Mouse (Mus musculus) ovary, postnatal 36 days (tissue): Measurements from ENCODE around the gene Aup1.

ENCODE experiments used
- DNase-seq: peaks from one replicate; pipeline ENCODE4 v3.0.0; 2022; ENCODE audit warnings: low spot score, mixed read lengths

Aup1 gene

GRCm38 (mm10) chr6:83031111-83031510 is 23.2 kb upstream of the Aup1 start:
- DNase-seq = no peak

- no peak for DNase-seq
Measured at GRCm38 (mm10) chr6:83031921-83032590, 22.3 kb upstream of the Aup1 start.

GRCm38 (mm10) chr6:83032769-83033191 is 21.5 kb upstream of the Aup1 start:
- DNase-seq = peak; percentile 49

GRCm38 (mm10) chr6:83033249-83034185 is 20.8 kb upstream of the Aup1 start, which contains the start of the genes Dok1 and Loxl3:
TSS of gene Dok1 (minus strand) at chr6:83033471.
TSS of gene Loxl3 (plus strand) at chr6:83034173.
- peak; percentile 76 for DNase-seq

GRCm38 (mm10) chr6:83034463-83035055 is 19.8 kb upstream of the Aup1 start:
- DNase-seq = no peak

- no peak for DNase-seq
Measured at GRCm38 (mm10) chr6:83037188-83037587, 17.1 kb upstream of the Aup1 start.

- DNase-seq = peak; percentile 86
Measured at GRCm38 (mm10) chr6:83038496-83039012, 15.8 kb upstream of the Aup1 start.

- no peak for DNase-seq
Measured at GRCm38 (mm10) chr6:83040601-83041000, 13.7 kb upstream of the Aup1 start.

- no peak for DNase-seq
Measured at GRCm38 (mm10) chr6:83043561-83043960, 10.8 kb upstream of the Aup1 start.

GRCm38 (mm10) chr6:83043993-83044392 is 10.3 kb upstream of the Aup1 start:
- no peak for DNase-seq

GRCm38 (mm10) chr6:83044742-83045141 is 9.6 kb upstream of the Aup1 start:
- no peak for DNase-seq

GRCm38 (mm10) chr6:83049367-83049766 is 5.0 kb upstream of the Aup1 start:
- DNase-seq = no peak

- peak; percentile 30 for DNase-seq
Measured at GRCm38 (mm10) chr6:83053136-83053960, 973 bp upstream of the Aup1 start.

- no peak for DNase-seq
Measured at GRCm38 (mm10) chr6:83054871-83055431, 630 bp downstream of the Aup1 start, which contains the start of gene Htra2. TSS of gene Htra2 (minus strand) at chr6:83055273.

GRCm38 (mm10) chr6:83057790-83058189 is 3.5 kb downstream of the Aup1 start, which contains the start of gene Dqx1:
TSS of gene Dqx1 (plus strand) at chr6:83057844.
- DNase-seq = no peak

- DNase-seq = no peak
Measured at GRCm38 (mm10) chr6:83058725-83059124, 4.4 kb downstream of the Aup1 start.

GRCm38 (mm10) chr6:83065995-83066394 is 11.7 kb downstream of the Aup1 start:
- no peak for DNase-seq

GRCm38 (mm10) chr6:83066441-83066840 is 12.1 kb downstream of the Aup1 start:
- DNase-seq = no peak

GRCm38 (mm10) chr6:83068221-83068620 is 13.9 kb downstream of the Aup1 start:
- no peak for DNase-seq

GRCm38 (mm10) chr6:83068706-83069487 is 14.6 kb downstream of the Aup1 start:
- no peak for DNase-seq
